Mouse (Mus musculus) G1E-ER4 (cell line): Measurements from ENCODE around the gene Scn4b. TPM values are rescaled to one million over a fixed set of nuclear protein-coding genes. Genes with fewer than 3 reads are reported as not detected.

Experiments used
- GATA1 ChIP-seq: IDR thresholded peaks from one replicate; pipeline ENCODE4 v1.8.0; 2012; ENCODE audit warnings: low read length, inconsistent platforms
- polyA plus RNA-seq: library from polyadenylated mRNA; stranded (reverse); fragments of >175 nt; gene quantifications from 2 replicates; pipeline ENCODE4 v1.2.3, GENCODE M21; 2012

Gene Scn4b
- not detected in 2 replicates for polyA plus RNA-seq

DNA sequence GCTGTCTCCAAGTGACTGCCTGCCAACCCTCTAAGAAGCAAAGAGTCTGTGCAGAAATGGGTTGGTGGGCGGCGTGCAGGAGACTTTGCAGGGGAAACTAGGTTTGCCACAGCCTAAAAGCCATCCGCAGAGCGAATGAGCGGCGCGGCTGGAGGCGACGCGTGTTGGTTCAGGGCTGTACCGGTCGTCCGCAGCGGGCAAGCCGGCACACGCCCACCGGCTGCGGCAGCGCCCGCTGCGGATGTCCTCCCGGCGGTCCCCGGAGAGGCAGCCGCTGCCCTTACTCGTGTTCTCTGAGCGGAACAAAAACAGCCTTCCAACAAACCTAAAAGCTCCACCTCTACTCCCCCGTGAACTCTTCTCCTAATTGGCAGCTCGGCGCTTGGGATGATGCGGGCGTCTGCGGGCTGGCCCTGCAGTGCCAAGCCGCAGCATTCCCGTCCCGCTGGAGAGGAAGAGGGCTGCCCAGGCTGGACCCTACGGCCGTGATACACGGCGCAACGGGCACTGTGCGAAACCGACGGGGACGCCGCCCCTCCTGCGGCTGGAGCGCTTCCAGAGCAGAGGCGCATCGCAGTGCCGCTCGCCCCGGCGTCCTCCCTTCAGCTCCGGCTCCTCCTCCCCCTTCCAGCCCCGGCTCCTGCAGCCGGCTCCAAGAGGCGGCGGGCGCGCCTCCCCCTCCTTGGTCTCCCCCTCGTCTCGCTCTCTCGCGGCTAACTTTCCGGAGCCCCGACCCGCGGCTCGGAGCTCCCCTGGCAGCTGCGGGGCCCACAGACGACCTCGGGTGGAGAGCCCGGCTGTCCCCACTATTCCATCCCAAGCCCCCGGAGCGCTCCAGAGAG, at the start of gene Scn4b:
Gene Scn4b, plus strand, starts transcription at position 205 of the 842 bp plus-strand sequence.
- no peak for TF ChIP-seq GATA1

DNA sequence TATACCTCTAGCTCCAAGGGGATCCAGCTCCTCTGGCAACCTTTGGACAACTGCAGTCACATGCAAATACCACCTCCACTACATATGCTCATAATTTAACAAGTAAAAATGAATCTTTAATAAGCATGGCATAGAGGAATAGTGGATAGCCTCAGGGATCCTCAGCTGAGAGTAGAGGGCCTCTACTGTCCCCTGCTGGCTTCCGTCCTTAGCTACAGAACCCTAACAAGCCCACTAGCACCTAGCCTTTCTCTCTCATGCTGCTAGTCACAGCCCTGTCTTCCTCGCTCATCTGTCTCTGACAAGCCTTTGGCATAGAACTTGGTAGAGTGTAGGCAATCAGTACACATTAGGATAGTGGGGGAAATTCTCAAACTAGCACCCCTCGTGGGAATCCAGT, 47.4 kb upstream of the Scn4b start:
- TF ChIP-seq GATA1 = no peak

DNA sequence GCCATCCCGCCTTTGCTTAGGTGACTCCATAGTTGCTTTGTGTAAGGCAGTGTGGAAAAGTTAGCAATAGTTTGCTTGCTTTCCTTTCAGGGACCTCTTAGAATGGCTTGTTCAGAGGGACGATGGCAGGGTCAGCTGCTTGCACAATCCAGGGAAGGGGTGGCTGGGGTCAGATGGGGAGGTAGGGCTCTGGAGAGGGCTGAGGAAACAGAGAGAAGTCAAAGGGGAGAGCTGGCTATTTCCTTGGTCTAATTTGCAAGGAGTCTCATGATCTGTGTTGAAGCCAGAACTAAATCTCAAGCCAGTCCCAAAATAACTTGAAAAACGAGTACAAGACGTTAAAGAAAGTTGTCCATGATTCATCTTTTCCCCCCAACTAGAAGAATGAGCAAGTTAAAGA, 45.6 kb upstream of the Scn4b start:
- TF ChIP-seq GATA1 = no peak

DNA sequence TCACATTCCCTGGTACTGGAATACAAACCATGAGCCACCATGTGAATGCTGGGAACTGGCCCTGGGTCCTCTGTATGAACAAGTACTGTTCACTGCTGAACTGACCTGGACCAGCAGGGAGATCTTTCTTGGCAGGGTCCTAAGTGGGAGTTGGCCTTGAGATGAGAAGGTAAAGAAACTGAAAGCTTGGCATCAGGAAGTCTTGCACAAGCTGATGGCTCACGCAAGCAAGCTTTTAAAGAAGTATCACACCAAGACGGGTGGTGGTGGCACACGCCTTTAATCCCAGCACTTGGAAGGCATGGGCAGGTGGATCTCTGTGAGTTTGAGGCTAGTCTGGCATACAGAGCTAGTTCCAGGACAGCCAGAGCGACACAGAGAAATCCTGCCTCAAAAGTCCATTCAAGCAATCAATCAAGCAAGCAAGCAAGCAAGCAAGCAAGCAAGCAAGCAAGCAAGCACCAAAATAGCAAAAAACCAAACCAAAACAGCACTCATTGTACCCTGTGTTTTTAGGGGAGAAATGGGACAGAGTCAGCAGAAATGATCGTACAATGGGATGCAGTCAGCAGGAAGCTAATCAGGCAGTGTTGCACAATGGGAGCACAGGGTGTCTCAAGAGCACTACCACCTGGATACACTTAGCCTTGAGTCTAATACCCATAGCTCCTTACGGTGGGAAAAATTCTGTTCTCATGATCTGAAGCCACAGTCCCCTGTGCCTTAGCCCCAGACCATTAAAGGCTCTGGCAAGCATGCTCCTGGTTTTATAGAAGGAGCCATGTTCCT, 42.9 kb upstream of the Scn4b start:
- no peak for TF ChIP-seq GATA1

DNA sequence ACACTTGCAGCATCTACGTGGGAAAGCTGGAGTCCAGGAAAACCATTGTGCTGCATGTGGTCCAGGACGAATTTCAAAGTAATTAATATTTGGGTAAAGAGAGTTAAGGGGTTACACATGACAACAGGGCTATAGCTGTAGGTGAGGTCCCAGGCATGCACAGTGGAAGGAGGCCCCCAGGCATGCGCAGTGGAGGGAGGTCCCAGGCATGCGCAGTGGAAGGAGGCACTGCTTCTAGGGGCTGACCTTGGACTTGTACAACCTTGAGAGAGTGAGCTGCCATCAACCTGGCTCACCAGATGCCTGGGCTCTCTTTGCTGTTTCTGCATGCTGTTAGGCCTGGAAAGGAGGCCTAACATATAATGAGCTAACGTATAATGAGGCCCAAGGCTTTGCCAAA, 40.3 kb upstream of the Scn4b start:
- TF ChIP-seq GATA1 = no peak

DNA sequence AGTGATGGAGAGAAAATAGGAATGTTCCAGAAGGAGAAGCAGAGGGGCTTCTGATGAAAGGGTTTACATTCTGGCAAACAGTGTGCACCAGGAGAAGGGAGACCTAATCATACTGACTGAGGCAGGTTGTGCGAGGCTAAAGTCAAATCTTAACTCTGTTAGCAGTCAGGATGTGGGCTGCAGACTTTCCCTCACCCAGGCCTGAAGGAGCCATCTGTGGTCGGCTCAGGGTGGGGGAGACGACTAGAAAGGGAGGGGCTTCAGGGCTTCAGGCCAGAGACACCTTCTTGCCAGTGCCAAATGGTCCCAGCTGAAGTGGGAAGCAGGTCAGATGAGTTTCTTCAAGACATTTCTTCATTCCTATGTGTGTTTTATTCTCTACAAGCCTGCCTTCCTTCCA, 39.8 kb upstream of the Scn4b start:
- no peak for TF ChIP-seq GATA1

DNA sequence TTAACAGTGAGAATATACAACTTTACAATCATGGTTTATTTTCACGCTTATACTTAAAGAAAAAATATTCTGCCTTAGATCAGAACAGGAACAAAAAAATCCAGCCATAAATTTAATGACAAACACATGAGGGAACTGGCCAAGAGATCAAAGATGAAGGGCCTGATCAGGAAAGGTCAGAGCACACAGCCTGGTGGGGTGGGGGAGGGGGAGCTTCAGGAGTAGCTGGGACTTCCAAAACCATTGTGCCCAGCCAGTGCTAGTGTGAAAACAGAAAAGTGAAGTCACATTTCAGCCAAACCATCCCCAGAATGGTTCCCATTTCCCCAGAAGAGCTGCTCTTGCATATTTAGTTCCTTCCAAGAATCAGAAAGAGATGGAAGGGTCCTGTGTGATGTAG, 35.7 kb upstream of the Scn4b start:
- TF ChIP-seq GATA1 = no peak

DNA sequence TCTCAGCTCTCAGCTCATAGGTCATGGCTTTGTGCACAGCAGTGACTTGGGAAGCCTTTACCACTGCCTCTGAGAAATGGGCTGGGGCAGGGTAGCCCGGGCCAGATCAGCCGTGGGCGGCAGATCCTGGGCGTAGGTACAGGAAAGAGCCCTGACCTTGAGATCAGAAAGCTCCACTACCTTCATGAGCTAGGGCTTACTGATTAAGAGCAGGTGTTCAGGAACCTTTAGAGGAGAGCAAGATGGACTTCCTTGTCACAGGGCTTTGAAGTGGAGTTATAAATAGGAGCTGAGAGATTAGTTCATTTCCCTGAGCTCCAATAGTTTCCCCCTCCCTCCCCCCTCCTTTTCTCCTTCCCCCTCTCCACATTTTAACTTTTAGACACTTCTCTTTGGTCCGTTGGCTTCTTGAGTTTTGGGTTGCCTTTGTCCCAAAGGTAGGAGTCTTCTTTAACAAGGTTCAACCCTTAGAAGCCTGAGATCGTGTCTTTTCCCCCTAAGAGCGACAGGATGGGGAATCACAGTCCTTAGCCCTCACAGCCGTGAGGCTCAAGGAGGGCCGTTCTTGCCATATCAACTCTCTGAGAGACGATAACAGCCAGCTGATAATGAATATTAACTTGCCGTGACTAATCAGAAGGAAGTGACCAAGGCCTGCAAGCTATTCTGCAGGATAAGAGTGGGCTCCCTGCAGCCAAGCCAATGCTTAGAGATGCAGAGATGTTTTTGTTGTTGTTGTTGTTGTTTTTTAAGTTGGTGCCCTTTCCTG, 34.8 kb upstream of the Scn4b start:
- no peak for TF ChIP-seq GATA1

DNA sequence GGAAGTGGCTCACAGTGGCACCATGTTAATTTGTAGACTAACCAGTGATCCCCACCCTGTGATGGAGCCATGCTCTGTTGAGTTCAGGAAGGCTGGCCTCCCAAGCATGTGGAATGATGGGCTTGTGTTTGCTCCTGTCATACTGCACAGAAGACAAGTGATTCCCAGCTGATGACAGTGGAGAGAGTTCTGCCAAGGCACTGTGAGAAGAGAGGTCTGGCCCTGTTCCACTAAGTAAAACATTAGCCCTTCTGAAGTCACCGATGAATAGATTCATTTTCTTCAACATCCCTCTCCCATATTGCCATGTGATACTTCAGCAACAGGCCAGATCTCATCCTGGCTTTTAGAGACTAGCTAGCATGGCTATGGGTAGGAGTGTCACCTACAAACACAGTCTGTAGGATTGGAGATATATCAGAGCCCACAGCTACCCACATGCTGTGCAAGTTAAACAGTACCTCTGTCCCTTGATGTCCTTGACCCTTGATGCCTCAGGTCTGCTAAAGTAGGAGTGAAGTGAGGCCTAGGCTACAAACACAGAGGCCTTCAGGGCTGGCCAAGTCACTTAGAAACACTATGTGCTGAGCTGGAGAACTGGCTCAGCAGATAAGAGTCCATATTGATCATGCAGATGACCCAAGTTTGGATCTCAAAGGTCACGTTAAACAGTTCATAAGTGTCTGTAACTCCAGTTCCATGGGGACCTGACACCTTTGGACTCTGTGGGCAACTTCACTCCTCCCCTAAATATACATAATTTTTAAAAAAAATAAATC, 32.4 kb upstream of the Scn4b start:
- no peak for TF ChIP-seq GATA1

DNA sequence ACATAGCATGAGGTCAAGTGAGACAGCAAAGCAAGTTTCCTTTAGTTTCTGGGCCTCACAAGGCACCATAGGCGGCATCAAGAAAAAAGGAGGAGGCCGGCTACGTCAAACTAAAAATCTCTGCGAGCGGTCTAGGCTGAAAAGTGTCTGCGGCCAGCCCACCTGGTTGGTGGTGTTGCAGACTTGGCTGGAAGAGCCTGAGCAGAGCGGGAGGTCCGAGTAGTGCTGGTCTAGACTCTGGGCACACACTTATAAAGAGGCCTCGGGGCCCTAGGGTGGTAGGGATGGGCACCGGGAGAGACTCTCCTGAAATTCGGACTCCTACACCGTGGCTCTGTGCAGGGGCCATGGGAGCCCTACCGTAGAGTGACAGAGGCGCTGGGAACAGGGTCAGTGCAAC, 22.5 kb upstream of the Scn4b start:
- no peak for TF ChIP-seq GATA1

DNA sequence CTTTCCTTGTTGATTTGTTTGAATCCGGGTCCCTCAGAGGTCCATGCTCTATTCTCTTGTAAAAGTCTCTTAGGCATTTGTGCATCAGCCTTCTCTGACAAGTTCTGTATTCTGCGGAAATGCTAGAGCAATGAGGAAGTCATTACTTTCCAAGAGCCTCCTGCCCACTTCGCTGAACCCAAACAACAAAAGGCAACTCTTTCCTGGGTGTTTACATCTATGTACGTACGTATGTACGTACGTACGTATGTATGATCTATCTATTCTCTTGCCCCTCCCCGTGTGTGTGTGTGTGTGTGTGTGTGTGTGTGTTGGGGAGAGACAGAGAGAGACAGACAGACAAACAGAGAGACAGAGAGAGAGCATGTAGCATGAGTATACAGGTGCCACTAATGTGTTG, 21.4 kb upstream of the Scn4b start:
- TF ChIP-seq GATA1 = no peak

DNA sequence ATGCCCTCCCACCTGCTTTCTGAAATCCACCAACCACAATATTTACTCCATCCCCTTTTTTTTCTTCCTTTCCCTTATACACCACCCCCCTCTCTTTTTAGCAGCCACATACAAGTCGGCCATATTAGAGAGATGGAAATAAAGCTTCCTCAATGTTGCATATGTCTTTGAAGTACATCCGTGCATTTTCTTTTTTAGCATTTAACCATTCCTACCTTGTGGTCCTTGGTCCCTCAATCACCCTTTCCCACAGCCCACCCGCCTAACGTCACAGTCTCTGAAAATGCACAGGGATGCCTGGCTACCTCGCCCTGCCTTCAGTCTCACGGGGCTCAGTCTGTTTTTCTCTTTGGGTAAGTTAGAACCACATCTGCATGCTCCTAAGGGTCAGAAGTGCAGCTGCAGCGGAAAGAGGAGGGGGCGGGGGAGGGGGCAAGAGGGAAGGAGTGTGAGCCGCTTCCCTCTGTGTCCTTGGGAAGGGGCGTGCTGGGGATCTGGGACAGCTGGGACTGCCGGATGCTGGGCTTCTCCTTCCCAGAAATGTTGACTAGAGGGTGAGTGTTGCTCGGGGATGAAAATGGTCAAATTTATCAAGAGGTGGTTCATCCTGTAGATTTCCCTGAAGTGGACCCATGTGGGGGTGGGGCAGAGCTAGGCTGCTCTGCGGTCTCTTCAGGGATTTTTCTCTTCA, 20.3 kb upstream of the Scn4b start, which contains the start of gene Scn2b:
Gene Scn2b, plus strand, starts transcription at position 42 of the 691 bp plus-strand sequence.
- TF ChIP-seq GATA1 = no peak

DNA sequence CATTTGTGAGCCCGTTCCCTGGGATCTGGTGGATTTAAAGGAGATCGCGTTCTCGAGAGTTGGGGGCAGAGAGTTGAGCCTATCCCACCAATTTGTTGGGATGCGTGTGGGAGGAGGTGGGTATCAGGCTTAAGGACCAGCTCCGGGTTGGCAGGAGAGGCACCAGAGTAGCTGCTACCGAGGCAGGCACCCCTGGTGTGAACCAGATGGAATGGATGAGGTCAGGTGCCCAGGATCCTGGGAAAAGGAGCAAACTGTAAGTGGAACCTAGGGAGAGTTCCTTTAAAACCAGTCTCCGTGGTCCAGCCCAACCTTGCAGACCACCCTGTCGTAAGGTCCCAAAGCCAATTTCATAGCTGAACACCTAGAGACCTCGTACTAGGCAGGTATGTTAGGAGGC, 19.6 kb upstream of the Scn4b start:
- TF ChIP-seq GATA1 = no peak

DNA sequence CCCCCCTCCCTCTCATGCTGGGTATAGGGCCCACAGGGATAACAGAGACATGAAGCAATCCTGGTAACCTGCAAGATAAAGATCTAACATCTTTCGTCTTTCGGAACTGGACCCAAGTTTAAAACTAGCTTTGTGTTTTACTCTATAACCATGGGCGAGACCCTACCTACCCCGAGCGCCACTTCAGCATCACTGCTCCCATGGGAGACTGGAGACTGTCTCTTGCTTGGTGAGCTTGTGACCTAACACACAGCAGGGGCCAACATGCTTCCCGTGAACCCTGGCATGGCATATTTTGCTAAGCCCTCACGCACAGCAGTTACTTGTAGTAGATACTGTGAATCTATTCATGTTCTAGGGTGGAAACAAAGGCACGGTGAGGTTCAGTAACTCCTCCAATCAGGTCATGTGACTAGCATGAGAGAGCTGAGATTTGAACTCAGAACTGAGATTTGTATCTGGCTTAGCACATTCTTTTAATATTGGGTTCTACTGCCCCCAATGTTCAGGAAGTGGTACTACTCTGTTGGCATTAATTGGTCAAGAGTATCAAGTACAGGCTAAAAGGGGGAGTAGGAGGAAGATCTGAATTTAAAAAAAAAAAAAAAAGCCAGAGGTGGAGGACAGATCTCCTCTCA, 18.8 kb upstream of the Scn4b start:
- no peak for TF ChIP-seq GATA1
